Mouse (Mus musculus) bone marrow, adult 2 months (tissue): ENCODE data around the gene Tom1l2.

Source experiments
- CTCF ChIP-seq: fragments of 200-500 bp; IDR thresholded peaks from 2 replicates; pipeline ENCODE4 v1.5.1; 2011; ENCODE audit warnings: low read length, control low read depth; ENCODE audit not compliant: control insufficient read depth, insufficient read depth
- POLR2A ChIP-seq: fragments of 200-500 bp; IDR thresholded peaks from 2 replicates; pipeline ENCODE4 v1.6.1; 2011; ENCODE audit warnings: low read depth, mild to moderate bottlenecking, control low read depth, low read length, borderline replicate concordance; ENCODE audit not compliant: control insufficient read depth

DNA sequence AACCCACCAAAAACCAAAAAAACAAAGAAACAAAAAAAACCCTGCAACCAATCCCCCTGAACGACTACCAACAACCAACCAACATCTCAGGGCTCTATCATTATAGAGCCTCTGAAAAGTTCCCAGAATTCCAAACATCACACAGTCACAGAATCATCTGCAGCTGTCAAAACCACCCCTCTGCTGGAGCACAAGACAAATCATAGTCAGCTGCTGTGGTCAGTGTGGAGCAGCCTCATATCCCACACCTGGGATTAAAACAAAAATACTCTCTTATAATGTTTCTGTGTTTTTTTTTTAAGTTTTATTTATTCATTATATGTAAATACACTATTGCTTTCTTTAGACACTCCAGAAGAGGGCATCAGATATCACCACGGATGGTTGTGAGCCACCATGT is 102.8 kb downstream of the Tom1l2 start:
- no peak for TF ChIP-seq CTCF
- TF ChIP-seq POLR2A = no peak
